Mouse (Mus musculus) right cerebral cortex, postnatal 4 days (tissue): Measurements from ENCODE around the gene Ifrd2.
"Not testable (repeated sequence)": the region's sequence is repeated elsewhere in the genome, so short reads cannot be mapped to it uniquely, and the experiment has no call there.

Experiments
- DNase-seq: peaks from one replicate; pipeline ENCODE4 v3.0.0-alpha.2; 2022

Ifrd2 gene

DNA sequence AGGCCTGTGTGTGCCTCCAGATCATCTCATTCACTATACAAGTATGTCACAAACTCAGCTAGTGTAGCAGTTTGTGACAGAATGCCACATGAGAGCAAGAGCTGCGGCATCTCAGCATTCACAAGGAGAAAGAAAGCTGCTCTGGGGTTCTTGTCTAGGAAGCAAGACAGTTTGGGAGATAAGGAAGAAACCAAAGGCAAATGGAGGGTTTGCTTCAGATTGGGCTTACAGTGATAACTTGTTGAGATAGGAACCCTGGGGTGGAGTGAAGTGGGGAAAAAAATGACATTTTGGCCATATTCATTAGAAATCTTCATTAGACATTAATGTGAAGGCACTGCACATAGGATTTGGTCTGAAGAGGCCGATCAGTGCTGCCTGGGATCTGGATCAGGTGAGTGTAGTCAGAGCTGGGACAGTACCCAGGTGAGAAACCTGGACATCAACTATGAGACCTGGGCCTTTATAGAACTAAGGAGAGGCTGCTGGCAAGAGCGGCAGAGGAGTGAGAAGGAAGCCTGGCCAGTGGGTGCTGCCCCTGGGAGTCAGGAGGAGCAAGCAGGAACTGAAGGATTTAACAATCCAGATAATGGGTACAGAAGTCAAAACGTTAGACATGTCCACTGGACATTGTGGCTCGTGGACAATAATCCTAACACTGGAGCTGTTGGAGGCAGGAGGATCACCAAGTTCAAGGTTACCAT lies 34.6 kb upstream of the Ifrd2 start:
- no peak for DNase-seq

DNA sequence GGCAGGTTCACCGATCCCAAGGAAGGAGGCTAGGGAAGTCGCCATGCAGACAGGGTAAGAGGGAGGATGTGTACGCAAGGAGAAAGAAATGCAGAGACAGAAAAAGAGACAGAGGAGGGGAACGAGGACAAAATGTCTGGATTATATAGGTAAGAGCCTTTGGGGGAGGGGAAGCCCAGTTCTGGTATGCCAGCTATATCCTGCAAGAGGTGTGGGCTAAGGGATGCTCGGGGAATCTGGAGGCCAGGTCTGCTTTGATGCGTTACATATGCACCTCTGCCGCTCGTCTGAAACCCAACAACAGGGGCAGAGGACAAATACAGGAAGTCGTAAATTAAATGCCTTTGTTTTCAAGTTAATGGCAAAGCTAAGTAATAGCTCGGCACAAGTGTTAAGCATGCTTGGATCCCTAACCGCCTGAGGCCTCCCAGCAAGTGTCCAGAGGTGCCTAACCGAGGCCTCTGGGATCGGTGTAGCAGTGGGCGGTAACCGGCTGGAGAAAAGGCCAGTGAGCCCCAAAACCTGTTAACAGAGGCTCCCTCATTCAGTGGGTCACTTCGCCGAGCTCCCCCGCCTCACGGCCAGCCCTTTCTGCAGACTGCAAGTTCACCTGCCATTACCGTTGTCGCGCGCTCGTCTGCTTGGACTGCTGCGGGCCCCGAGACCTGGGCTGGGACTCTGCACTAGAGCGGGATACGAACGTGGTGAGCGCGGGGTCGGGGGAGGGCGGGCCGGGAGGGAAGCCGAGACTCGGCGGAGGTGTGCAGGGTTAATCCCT lies 33.7 kb upstream of the Ifrd2 start:
- DNase-seq, result no peak

DNA sequence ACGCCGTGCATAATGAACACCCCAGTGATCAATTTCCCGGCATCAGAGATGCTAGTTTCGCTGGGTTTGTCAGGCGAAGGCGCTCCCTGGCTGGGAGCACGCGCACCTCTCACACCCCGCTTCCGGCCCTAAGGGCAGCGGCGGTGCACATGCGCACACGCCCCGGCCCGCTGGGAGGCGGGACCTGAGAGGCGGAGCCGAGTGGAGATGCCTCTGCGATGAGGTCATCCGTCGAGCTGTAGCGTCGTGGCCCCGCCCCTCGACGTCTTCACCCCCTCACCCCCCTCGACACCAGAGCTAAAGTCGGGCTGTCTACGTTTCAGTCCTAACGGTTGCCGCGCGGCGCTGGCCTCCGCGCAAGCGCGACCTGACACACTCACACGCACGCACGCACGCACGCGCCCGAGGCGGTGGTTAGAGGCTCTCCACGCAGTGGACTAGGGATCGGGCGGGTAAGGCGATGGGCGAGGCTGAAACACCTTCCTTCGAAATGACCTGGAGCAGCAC lies 33.1 kb upstream of the Ifrd2 start:
- peak; percentile 92 for DNase-seq

DNA sequence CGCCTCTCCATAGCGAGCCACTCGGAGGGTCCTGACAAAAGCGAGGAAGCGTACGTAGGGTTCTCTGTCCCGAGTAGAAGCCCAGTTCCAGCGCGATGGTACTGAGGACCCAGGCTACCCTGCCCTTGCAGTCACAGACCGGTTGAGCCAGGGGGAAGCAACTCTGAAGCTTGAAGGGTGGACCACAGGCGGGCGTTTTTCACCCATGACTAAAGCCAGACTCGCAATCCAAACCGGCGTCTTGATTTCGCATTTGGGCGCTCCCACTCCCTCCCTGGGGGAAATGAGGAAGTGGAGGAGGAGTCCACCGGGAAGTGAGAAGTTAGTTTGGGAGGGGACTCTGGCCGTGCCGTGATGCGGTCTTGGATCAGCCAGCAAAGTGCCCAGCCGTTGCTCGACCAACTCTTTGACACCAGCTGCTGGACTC lies 32.4 kb upstream of the Ifrd2 start:
- DNase-seq, result no peak

DNA sequence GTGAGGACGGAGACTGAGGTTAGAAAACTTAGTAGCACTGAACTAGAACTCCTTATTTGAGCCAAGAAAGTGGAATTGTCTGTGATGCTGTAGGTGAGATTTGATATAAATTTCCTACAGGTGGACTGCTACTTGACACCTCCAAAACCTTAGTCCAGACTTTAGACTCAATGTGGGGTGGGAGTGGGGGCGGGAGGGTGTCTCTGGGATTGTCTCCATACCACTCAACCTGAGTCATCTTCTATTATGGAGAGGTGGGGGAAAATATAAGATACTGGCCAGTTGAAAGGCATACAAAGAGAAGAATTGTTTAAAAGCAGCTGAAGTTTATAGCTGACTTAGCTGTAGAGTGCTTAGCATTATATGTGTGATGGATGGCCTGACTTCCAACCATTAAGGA lies 31.7 kb upstream of the Ifrd2 start:
- DNase-seq, result no peak

DNA sequence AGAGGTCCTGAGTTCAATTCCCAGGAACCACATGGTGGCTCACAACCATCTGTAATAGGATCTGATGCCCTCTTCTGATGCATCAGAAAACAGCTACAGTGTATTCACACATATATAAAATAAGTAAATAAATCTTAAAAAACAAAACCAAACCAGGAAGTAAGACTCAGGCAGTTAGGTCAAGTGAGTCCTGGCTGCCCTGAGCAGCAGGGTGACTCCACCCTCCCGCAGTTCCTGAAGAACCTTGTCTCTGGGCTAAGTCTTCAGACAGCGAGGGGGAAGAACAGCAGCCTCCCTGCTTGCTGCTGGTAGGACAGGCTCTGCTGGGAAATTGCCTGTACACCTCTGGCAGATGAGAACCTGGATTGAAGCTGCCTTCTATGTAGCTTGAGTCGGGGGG lies 31.1 kb upstream of the Ifrd2 start:
- DNase-seq, result no peak

DNA sequence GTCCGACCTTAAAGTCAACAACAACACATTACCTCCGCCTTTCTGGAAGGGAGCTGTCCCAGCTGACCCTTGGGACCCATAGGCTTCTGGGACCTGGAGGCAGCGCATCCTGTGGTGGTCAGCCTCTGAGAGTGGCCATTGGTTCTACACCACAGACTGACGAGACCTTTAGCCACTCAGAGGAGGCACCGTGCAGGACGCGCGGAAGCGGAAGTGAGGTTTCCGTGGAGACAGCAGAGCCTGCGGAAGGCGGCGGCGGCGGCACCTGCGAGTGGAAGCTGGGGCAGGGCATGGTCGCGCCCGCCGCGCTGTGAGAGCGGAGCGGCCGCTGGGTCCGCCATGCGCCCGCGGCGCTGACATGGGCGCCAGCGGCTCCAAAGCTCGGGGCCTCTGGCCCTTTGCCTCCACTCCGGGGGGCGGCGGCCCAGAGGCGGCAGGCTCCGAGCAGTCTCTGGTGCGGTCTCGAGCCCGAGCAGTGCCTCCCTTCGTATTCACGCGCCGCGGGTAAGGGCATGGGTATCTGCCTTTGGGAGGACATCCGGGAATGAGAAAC lies 24.3 kb upstream of the Ifrd2 start, which contains the start of gene Tusc2:
Tusc2 (plus strand) TSS at position 227 of the 553 bp plus-strand sequence.
- peak; percentile 87 for DNase-seq

DNA sequence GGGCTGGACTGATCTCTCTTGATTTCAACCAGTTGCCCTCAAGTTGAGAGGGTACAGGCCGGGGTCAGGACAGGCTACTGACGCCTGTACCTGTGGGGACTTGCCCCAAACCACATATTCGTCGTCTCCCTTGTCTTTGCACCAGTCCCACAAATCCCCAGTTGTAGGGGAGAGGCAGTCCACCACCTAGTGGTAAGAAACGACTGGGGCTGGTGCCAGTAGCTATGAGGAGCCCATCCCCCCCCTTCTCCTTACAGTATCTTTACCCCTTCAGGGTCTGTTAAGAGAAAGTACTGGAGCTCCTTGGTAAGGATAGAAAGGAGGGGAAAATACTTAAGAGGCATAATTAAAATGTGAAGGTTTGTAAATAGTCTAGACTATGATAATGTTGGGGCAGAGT lies 21.9 kb upstream of the Ifrd2 start:
- not testable (repeated sequence) for DNase-seq

DNA sequence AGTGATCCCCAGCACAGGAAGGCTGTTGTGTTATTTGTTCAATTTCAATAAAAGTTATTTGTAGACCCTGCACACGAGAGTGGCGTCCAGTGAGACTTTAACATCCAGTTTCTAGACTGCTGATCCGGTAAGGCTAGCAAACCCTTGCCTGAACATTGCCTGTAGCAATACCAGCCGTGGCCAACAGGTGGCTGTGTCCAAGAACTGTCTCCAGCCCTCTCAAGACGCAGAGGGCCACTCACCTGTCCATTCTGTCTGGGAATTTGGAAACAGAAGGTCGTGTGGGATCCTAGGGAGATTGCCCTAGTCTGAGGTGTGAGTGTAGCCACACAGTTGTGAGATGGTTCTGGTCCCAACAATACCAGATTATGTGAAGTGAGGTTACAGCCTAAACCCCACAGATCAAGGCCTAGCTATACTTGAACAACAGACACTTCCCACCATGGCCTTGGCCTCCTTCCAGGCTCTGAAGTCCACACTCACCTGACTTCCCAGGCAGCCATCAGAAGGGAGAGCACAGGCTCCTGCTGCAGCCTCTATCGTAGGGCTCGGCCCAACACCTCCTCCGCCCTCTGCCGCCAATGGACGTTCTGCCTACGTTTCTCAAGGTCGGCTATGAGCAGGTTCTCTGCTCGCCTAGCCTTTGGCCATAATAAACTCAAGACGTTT lies 21.3 kb upstream of the Ifrd2 start:
- peak; percentile 83 for DNase-seq

DNA sequence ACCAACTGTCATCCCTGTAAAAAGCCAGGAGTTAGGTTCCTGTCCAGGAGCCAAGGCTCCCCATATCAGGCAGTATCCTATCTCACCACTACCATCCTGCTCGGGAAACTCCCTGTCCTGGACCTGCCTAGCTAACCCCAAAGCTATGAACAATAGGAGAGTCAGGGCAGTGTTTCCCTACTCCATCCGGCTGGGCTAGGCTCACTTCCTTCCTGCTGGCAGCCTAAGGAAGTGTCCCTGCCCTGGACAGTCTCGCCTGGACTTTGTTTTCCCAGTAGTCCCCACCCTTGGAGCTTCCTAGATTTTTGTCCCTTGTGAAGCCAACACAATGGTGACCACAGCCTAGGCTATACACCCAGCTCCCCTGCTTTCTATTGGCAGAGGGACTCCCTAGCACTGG lies 20.6 kb upstream of the Ifrd2 start:
- DNase-seq, result no peak

DNA sequence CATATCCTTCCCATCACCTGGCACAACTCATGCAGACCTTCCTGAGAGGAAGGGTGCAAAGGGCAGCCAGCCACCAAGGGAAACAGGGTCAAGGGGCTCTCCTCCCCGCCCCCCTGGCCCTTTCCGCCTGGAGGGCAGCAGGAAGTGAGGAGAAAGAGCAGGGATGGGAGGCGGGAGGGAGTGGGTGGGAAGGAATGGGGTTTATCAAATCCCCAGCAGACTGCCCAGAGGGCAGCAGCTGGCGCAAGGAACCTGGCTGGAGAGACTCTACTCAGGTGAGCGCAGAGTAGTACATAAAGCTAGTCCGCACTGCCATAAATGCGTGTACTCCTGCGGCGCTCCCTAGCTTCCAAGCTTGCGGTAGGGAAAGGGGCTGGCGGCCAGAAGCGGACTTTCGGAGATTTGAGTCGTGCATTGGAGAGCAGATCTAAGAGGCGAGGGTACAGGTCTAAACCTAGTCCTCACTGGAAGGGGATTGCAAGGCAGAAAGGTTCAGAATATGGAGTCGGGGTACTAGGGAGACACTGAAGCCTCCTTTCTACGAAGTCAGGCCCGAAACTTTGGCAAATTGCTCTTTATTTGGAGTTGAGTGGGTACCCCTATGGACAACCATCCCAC lies 19.6 kb upstream of the Ifrd2 start, which contains the start of gene Hyal2:
Hyal2 (plus strand) TSS at position 244 of the 618 bp plus-strand sequence.
- no peak for DNase-seq

DNA sequence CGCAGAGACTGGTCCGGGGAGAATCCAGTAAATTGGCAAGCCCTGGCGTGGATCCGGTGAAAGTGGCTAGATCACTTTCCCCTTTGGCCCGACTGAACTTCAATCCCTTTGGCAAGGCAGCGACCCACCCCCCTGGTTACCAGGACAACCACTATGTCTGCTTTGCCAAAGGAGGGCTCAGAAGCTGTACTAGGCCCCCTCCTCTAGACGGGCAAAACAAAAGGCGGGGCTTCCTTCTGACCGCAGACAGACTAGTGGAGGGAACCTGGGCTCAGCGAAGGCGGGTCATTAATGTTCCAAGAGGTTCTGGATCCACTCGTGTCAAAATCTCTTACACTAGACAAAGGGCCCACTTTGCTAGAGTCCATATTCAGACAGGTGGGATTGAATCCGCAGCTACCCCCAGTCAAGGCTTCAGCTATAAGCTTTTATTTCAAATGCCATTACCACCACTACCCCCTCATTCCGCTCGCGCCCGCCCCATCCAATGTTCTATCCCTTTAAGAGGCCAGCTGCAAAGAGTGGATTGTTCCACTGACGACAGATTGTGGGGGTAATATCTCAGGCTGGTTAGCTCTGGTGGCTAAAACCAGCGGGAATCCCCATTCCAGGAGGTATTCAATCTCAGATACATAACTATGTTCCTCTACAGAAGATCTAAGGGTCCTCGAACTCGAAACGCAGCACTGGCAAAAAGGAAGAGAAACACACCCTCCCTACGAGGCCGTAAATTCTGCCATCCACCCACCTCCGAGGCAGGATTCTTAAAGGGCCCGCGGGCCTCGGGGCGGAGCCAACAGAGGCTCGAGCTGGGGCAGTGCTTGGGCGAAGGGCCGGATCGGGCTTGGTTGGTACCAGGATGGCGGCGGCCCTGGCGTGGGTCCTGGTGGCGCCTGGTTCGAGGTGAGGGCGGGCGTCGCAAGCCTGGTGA lies 18.8 kb upstream of the Ifrd2 start:
- DNase-seq, result peak; percentile 78

DNA sequence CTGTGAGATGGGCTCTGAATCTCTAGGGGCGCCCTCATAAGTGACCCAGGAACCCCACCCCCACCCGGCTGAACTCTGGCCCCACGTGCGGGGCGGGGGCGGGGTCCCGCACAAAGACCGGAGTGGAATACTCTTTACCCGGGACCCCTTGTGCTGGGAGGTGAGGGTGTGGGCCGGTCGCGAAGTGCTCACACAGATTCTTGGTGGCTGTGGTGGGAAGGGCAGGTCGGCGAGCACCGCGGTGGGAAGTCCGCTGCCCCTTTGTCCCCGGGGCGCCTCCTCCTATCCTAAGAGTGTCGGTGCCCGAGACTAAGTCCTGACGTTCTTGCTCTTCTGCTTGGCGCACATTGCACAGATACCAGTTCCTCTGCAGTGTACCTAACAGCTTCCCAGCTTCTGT lies 18.2 kb upstream of the Ifrd2 start:
- no peak for DNase-seq

DNA sequence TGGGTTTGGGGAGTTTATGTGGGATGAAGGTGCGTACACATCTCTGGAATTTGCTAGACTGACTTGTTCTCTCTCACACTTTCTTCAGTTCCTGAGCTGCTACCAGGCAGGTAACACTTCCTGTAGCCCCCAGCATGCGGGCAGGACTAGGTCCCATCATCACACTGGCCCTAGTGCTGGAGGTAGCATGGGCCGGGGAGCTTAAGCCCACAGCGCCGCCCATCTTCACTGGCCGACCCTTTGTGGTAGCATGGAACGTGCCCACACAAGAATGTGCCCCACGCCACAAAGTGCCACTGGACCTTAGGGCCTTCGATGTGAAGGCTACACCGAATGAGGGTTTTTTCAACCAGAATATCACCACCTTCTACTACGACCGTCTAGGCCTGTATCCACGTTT lies 17.4 kb upstream of the Ifrd2 start:
- no peak for DNase-seq

DNA sequence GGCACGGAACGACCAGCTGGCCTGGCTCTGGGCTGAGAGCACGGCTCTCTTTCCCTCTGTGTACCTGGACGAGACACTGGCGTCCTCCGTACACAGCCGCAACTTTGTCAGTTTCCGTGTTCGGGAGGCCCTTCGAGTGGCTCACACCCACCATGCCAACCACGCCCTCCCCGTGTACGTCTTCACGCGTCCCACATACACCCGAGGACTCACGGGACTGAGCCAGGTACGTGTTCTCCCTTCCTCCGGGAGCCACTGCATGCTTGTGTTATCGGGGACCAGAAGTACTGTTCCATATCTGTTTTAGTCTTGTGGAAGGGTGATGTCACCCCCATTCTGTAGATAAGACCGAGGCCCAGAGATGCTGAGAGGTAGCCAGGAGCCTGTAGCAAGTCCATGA lies 16.6 kb upstream of the Ifrd2 start:
- DNase-seq, result no peak

DNA sequence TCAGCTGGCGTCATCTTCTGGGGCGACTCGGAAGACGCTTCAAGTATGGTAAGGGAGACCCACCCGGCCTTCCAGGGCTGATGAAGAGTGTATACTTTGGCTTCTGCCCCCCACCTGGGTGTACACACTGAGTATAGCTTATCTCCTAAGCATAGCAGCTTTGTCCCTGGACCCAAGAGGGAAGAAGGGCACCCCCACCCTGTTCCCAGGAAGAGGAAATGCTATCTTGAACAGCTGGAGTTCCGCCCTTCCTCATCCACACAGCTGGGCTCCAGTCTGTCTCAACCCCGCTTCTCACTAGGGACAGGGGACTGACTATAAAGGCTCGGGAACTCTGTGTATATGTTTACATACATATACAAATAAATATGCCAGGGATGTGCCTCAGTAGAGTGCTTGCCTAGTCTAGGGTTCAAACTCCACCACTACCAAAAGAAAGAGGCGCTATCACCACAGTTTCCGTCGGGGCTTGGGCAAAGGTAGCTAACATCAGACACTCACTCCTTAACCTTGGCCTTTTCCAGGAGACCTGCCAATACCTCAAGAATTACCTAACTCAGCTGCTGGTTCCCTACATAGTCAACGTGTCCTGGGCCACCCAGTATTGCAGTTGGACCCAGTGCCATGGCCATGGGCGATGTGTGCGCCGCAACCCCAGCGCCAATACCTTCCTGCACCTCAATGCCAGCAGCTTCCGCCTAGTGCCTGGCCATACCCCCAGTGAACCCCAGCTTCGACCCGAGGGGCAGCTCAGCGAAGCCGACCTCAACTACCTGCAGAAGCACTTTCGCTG lies 15.7 kb upstream of the Ifrd2 start:
- DNase-seq, result no peak

DNA sequence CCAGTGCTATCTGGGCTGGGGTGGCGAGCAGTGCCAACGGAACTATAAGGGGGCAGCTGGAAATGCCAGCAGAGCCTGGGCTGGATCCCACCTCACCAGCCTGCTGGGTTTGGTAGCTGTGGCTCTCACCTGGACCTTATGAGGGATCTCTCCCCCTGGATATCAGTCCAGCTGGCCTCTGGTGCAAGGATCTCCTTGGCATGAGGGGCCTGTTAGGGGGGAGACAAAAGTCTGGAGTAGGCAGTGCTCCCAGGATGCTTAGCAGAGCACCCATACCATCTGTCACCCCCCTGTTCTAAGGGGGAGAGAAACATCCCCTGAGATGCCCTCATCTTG lies 15.1 kb upstream of the Ifrd2 start:
- no peak for DNase-seq

DNA sequence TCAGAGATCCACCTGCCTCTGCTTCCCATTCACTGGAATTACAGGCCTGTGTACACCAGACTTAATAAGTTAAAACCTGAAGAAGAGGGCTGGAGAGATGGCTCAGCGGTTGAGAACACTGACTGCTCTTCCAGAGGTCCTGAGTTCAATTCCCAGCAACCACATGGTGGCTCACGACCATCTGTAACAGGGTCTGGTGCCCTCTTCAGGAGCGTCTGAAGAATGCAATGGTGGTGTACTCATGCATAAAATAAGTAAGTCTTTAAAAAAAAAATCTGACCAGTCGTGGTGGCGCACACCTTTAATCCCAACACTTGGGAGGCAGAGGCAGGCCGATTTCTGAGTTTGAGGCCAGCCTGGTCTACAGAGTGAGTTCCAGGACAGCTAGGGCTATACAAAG lies 13.7 kb upstream of the Ifrd2 start:
- DNase-seq, result not testable (repeated sequence)

DNA sequence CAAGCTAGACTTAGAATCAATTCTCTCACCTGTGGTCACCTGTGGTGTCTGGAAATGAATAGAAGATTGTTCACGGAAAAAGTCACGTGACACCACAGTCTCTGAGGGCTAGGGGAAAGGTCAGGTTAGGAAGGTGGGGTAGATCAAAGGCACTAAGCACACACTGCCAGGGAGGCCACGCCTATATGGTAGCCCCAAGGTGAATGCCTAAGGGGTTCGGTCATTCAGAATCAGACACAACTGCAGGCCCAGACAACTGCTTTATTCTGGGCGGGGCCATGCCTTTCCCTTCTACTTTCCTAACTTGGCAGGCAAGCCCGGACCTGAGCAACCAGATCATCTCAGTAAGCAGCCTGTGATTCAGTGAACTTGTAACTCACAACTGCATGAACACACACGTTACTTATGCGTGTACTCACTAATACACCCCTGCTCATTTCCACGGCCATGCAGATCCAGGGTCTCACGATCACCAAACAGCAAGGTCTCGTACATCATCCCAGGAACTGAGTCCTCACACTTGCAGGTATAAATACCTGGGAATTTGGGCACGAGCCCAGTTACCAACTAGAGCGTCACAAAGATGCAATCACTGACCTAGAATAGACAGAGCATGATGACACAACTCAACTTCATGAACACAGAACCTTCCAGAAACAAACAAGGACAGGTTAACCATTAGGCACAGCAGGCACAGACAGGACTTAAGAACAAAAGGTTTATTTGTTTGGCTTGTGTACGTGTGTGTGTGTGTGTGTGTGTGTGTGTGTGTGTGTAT lies 11.7 kb upstream of the Ifrd2 start:
- DNase-seq, result no peak
